Mouse (Mus musculus) adrenal gland, postnatal 25 days (tissue): ENCODE data around the gene Hsd17b2. TPM values are rescaled to one million over a fixed set of nuclear protein-coding genes. Genes with fewer than 3 reads are reported as not detected.

ENCODE experiments used
- DNase-seq: peaks from one replicate; pipeline ENCODE4 v3.0.0; 2021; ENCODE audit warnings: mixed read lengths
- total RNA-seq: library from RNA; stranded (reverse); gene quantifications from 2 replicates; pipeline ENCODE4 v1.2.3, GENCODE M21; 2021

Hsd17b2 gene
- total RNA-seq, 1 experiment from 2014 or later: not detected

DNA sequence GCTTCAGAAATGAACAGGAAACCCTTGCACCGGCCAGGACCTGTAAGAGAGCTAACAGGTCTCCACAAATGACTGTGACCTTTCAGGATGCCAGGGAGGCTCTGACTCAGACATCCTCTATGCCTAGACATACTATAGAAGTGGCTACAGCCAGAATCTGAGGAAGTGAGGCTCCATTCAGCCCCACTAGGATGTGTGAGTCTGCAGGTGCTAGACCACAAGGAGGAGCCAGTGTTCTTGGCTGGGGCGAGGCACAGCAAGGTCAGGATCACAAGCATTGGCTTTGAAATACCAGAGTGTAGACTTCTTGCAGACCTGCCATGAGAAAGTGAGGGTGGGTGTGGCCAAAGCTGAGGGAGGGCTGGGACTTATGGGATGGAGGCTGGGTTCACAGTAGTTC is 70.9 kb downstream of the Hsd17b2 start:
- no peak for DNase-seq

GRCm38 (mm10) chr8:117775626-117776025 is 73.9 kb downstream of the Hsd17b2 start:
- no peak for DNase-seq

DNA sequence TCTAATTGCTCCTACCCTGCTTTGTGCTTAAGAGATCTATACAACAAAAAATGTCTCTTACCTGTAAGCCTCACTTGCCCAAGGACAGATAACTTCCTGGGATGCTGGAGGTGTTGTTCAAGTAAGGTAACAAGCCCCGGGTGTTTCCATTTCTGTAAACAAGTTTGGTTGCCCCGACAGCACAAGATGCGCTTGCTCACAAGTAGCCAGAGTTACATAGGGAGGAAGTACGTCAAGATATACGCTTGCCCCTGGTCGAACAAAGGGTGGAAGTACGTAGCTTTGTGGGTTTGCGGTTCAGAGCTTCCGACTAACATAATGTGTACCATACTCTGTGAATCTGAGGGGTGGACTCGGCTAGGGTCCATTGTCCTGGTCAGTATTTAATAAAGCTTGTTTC is 74.4 kb downstream of the Hsd17b2 start:
- no peak for DNase-seq

- no peak for DNase-seq
Observed at GRCm38 (mm10) chr8:117778531-117779322, 77.0 kb downstream of the Hsd17b2 start.

DNA sequence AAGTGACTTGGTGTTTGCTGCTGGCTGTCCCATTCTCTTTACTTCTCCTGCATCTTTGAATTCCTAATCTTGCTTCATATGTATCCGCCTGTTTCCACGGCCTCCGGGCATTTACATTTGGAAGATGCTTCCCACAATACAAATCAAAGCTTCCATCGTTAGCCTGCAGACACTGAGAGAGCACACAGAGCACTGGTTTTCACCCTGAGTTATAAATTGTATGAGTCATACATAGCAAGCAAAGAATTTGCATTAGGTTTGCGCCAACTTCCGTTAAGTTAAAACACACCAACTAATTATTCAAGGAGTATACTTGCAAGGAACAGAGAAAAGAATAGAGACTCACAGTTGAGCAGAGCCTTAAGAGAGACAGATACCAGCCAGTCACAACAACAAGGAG is 77.6 kb downstream of the Hsd17b2 start:
- DNase-seq: no peak

GRCm38 (mm10) chr8:117781375-117782129 is 79.8 kb downstream of the Hsd17b2 start:
- no peak for DNase-seq

DNA sequence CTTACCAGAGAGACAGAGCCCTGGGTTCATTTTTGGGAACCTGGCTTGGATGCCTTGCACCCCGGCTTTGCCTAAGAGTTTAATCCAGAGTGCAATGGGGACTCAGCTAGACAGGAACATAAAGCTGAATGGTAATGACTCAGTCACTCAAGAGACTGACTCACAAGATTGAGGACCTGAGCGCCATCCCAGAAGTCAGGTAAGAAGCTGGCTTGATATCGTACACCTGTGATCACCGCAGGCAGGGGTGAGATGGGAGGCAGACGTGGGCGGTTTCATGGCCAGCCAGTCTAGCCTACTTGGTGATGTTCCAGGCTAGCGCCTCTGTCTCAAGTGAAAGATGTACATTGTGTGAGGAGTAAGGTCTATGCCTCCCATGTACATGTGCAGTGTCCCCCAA is 81.3 kb downstream of the Hsd17b2 start:
- no peak for DNase-seq

DNA sequence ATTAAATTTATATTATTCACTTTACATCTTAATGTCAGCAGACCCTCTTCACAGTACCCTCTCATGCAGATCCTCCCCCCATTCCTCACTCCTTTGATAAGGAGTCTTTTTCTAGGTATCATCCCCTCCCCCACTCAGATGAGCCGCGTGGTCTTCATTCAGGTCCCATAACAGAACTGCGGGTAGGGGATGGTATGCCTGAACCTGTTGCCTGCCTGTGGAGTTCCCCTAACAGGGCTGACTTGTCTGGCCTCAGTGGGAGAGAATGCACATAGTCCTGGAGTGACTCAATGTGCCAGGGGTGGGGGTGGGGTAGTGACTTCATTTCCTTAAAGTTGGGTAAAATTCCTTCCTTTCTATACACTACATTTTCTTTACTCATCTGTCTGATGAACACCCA is 84.7 kb downstream of the Hsd17b2 start:
- DNase-seq: no peak

DNA sequence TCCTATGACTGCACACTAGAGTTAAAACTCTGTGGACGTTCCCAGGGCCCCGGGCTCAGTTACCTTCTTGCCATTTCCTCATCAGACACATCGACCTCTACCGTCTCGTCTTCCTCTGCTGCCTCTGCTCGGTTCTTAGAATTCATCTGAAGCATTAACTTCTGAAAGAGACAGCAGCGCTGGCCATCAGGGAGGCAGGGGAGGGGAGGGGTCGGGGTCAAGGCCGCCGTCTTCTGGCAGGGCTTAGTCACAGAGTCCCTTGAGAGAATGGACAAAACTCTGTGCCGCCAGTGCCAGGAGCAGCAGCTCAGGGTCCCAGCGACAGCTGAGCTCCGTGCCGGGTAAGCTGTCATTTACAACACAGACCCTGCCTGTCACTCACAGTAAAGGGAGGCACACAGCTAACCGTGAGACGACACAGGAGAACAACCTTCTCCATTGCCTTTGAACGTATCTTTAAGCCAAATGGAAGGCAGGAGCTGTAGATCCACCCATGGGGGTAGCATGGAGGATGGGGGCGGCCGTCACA is 91.0 kb downstream of the Hsd17b2 start:
- DNase-seq: peak; percentile 37

DNA sequence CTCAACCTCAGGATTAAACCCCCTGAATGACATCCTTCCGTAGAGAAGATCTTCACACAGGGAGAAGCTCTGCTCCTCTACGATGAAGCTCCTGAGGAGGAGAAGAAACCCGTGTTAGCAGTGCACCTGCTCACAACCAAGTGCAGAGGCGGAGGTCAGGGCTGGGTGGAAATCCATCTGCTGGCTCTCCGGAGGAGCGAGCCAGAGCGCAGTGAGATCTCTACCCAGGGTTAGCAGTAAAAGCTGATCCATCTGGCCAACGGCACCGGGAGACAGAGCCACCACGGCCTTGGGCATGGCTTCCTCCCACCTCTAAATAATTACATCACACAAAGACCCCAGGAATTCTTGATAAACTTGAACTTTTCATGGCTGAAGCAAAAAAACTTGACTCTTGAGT is 92.9 kb downstream of the Hsd17b2 start:
- no peak for DNase-seq

GRCm38 (mm10) chr8:117796464-117796863 is 94.8 kb downstream of the Hsd17b2 start:
- no peak for DNase-seq

DNA sequence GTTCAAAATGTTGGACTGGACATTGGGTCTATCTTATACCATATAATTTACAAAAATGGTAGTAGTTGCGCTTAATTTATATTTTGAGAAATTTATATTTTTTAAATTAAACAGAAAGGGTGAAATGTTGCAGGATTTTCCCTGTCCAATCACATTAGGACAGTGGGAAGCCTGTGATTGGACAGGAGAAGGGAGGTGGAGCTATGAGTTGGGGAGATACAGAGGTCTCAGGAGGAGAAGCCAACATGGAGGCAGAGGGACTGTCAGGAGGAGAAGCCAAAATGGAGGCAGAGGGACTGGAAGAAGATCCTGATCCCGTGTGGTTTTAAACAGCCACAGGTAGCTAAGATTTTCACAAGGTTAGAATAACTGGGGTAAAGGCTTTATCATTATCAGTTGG is 96.4 kb downstream of the Hsd17b2 start:
- DNase-seq: no peak

DNA sequence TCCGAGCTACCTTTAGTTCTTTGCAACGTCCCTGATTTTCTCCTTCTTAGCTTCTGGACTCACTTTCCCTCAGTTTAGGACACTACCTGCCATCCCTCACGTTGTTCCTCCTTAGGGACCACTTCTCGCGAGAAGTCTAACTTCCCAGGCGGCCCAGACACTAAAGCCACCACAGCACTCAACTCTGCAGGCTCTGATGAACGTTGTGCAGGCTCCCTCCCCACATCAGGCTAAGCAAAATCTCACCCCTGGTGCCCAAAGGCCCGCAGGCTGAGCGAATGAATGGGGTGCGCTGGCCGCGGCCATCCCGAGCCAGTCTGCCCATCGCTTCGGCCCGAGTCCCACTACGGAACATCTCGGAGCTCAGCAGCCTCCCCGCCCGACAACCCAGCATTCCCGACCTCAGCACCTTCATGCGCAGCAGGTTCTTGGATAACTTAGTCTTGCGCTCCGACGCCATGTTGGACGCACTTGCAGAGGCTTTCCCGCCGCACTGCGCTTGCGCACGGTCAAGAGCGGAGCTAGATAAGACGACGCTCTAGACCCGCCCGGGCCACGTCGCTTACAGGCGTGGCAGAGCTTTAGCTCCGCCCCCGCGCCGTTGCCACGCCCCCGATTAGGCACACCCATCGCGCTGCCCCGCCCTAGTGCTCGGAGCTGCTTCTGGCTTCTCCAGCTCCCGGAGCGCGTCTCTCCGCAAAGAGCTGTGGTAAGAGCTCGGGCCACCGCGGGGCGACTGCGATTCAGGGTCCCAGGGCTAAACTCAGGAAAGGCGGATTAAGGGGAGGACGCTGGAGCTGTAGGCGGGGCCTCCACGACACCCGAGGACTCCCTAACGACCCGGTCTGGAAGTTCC is 100.0 kb downstream of the Hsd17b2 start, which contains the start of gene Mphosph6:
Mphosph6 (minus strand) TSS at position 501 of the 856 bp plus-strand sequence.
- peak; percentile 99 for DNase-seq

GRCm38 (mm10) chr8:117802299-117802689 is 100.6 kb downstream of the Hsd17b2 start:
- no peak for DNase-seq

DNA sequence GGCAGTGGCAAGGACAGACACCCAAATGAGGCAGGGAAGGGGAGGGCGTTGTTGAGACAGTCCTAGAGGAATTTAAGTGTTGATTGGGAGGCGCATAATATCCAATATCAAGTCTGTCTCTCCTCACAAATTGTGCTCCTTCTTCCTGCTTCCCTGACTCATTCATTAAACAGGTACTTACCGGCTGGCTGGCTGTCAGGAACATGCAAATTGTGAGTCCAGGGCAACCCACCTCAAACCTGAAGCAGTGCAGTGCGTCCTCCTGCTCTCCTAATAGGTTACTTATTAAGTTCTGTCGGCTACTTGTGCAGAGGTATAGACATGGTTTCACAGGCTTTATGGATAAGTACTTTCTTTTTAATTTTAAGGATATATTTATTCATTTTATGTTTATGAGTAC is 103.7 kb downstream of the Hsd17b2 start:
- DNase-seq: no peak

Other genes with a start within 250 kb of the Hsd17b2 start
- gene Plcg2, start 203.6 kb upstream of the Hsd17b2 start, total RNA-seq: 4.8 and 6.5 TPM in 2 replicates
- gene Sdr42e1, start 28.2 kb upstream of the Hsd17b2 start, total RNA-seq: 1.7 and 2.2 TPM in 2 replicates
- 14.3 and 18.5 TPM in 2 replicates for gene Mphosph6, start 100.0 kb downstream of the Hsd17b2 start, total RNA-seq